Mouse (Mus musculus) heart, embryonic 13.5 days (tissue): Measurements from ENCODE around the gene Cacna1d. TPM values are rescaled to one million over a fixed set of nuclear protein-coding genes. Genes with fewer than 3 reads are reported as not detected.
A peak's percentile ranks its signal among the peaks of the same experiment; 100 is the strongest.

Experiments
- ATAC-seq: fragments of 200-750 bp; cut with Nextera tagmentation; 2 replicates; pipeline ENCODE4 v1.8.0; 2017; ENCODE audit warnings: moderate TSS enrichment; ENCODE audit not compliant: insufficient number of reproducible peaks, low FRiP score, low TSS enrichment; ENCODE audit errors: extremely low read depth
- H3K27ac ChIP-seq: fragments of 300-500 bp; sonication (generic); replicated peaks from 2 replicates; pipeline ENCODE4 v1.5.1; 2015; ENCODE audit warnings: moderate library complexity, mild to moderate bottlenecking, inconsistent platforms
- H3K27me3 ChIP-seq: fragments of 300-500 bp; sonication (generic); replicated peaks from 2 replicates; pipeline ENCODE4 v1.6.1; 2015; ENCODE audit warnings: mild to moderate bottlenecking, inconsistent platforms
- H3K36me3 ChIP-seq: fragments of 300-500 bp; sonication (generic); 2 replicates; pipeline ENCODE4 v1.6.1; 2015; ENCODE audit warnings: mild to moderate bottlenecking, inconsistent platforms
- H3K4me1 ChIP-seq: fragments of 300-500 bp; sonication (generic); 2 replicates; pipeline ENCODE4 v1.6.1; 2015; ENCODE audit warnings: inconsistent platforms
- H3K4me2 ChIP-seq: fragments of 300-500 bp; sonication (generic); 2 replicates; pipeline ENCODE4 v1.6.1; 2015; ENCODE audit warnings: inconsistent platforms, mild to moderate bottlenecking, moderate library complexity
- H3K4me3 ChIP-seq: fragments of 300-500 bp; sonication (generic); 2 replicates; pipeline ENCODE4 v1.5.1; 2015; ENCODE audit warnings: moderate library complexity, mild to moderate bottlenecking, inconsistent platforms
- H3K9ac ChIP-seq: fragments of 300-500 bp; sonication (generic); 2 replicates; pipeline ENCODE4 v1.6.1; 2015; ENCODE audit warnings: inconsistent platforms, mild to moderate bottlenecking, moderate library complexity
- H3K9me3 ChIP-seq: fragments of 300-500 bp; sonication (generic); 2 replicates; pipeline ENCODE4 v1.6.1; 2016; ENCODE audit warnings: inconsistent platforms
- WGBS: fragments of 180-500 bp; shearing (Covaris S2); methylation state at CpG from one replicate; pipeline ENCODE4 v1.1.7; 2015; ENCODE audit warnings: mixed read lengths; 5-methylcytosine and 5-hydroxymethylcytosine counted together
- polyA plus RNA-seq: library from polyadenylated mRNA; unstranded; fragments of >200 nt; fragmentation: Nextera tagmentation; extraction: Ambion mirVana; gene quantifications from 2 replicates; pipeline ENCODE4 v1.2.1, GENCODE M21; 2015

Cacna1d gene
- polyA plus RNA-seq, 1 experiment from 2014 or later, result 8.0 TPM

- Histone ChIP-seq H3K9ac (no peak overlapping the region), H3K36me3 (no peaks in the 10 kb centered on the region), H3K4me2 (peak overlapping the region; percentile 10; the same call in 1 of the 2 replicates), H3K9me3 (no peaks in the 10 kb centered on the region), H3K27me3 (no peaks in the 10 kb centered on the region), H3K4me3 (no peak overlapping the region), H3K27ac (peak overlapping the region; percentile 40; the same call in 1 of the 2 replicates), H3K4me1 (peaks cover 16% of the 10 kb centered on the region)
- WGBS, result 35% methylated on average over 1 of the region's 1 CpGs
- no peak for ATAC-seq
Observed at GRCm38 (mm10) chr14:30292135-30292463, 199.2 kb downstream of the Cacna1d start.

- Histone ChIP-seq H3K4me3 (no peak overlapping the region), H3K4me1 (peaks cover 16% of the 10 kb centered on the region), H3K36me3 (no peaks in the 10 kb centered on the region), H3K9ac (no peak overlapping the region), H3K9me3 (no peaks in the 10 kb centered on the region), H3K4me2 (peak overlapping the region; percentile 10; the same call in 1 of the 2 replicates), H3K27ac (peak overlapping the region; percentile 40; the same call in 1 of the 2 replicates), H3K27me3 (no peaks in the 10 kb centered on the region)
- ATAC-seq, result no peak
- 55% methylated on average over 9 of the region's 9 CpGs for WGBS
Observed at GRCm38 (mm10) chr14:30291389-30292134, 199.7 kb downstream of the Cacna1d start.

GRCm38 (mm10) chr14:30284446-30284845 lies 206.8 kb downstream of the Cacna1d start:
- H3K4me3 ChIP-seq, result no peak overlapping the region
- 40% methylated on average over 10 of the region's 10 CpGs for WGBS
- H3K4me2 ChIP-seq, result peak overlapping the region; percentile 22; the same call in 1 of the 2 replicates
- no peaks in the 10 kb centered on the region for H3K27me3 ChIP-seq
- no peak overlapping the region for H3K27ac ChIP-seq
- 0 out of 2 replicates have a peak, but pooled peaks cover 3% of the 10 kb centered on the region for H3K9me3 ChIP-seq
- H3K4me1 ChIP-seq, result peaks cover 7% of the 10 kb centered on the region
- no peak for ATAC-seq
- no peak overlapping the region for H3K9ac ChIP-seq
- no peaks in the 10 kb centered on the region for H3K36me3 ChIP-seq

GRCm38 (mm10) chr14:30284022-30284421 lies 207.2 kb downstream of the Cacna1d start:
- WGBS, result 59% methylated on average over 10 of the region's 10 CpGs
- H3K9ac ChIP-seq, result no peak overlapping the region
- no peaks in the 10 kb centered on the region for H3K27me3 ChIP-seq
- peak overlapping the region; percentile 22; the same call in 1 of the 2 replicates for H3K4me2 ChIP-seq
- no peak overlapping the region for H3K4me3 ChIP-seq
- no peaks in the 10 kb centered on the region for H3K36me3 ChIP-seq
- H3K27ac ChIP-seq, result no peak overlapping the region
- H3K9me3 ChIP-seq, result 0 out of 2 replicates have a peak, but pooled peaks cover 3% of the 10 kb centered on the region
- no peak for ATAC-seq
- peaks cover 7% of the 10 kb centered on the region for H3K4me1 ChIP-seq

GRCm38 (mm10) chr14:30275572-30275971 lies 215.7 kb downstream of the Cacna1d start:
- H3K27me3 ChIP-seq, result no peaks in the 10 kb centered on the region
- no peak overlapping the region for H3K27ac ChIP-seq
- 81% methylated on average over 9 of the region's 9 CpGs for WGBS

GRCm38 (mm10) chr14:30272976-30273375 lies 218.3 kb downstream of the Cacna1d start:
- Histone ChIP-seq H3K4me1 (no peaks in the 10 kb centered on the region), H3K27ac (no peak overlapping the region), H3K4me2 (no peak overlapping the region), H3K4me3 (no peak overlapping the region), H3K27me3 (no peaks in the 10 kb centered on the region), H3K9me3 (no peaks in the 10 kb centered on the region), H3K36me3 (no peaks in the 10 kb centered on the region), H3K9ac (no peak overlapping the region)
- 62% methylated on average over 4 of the region's 4 CpGs for WGBS
- no peak for ATAC-seq

More at GRCm38 (mm10) chr14:30275572-30275971, 215.7 kb downstream of the Cacna1d start:
- Histone ChIP-seq H3K4me1 (no peaks in the 10 kb centered on the region), H3K9me3 (0 out of 2 replicates have a peak, but pooled peaks cover under 1% of the 10 kb centered on the region), H3K4me2 (no peak overlapping the region), H3K9ac (no peak overlapping the region), H3K36me3 (no peaks in the 10 kb centered on the region), H3K4me3 (no peak overlapping the region)
- ATAC-seq, result no peak

GRCm38 (mm10) chr14:30272523-30272922 lies 218.7 kb downstream of the Cacna1d start:
- H3K36me3 ChIP-seq, result no peaks in the 10 kb centered on the region
- no peaks in the 10 kb centered on the region for H3K9me3 ChIP-seq
- H3K4me1 ChIP-seq, result no peaks in the 10 kb centered on the region
- no peak overlapping the region for H3K9ac ChIP-seq
- 81% methylated on average over 5 of the region's 5 CpGs for WGBS
- no peak overlapping the region for H3K4me3 ChIP-seq
- H3K27ac ChIP-seq, result no peak overlapping the region
- no peak for ATAC-seq
- H3K4me2 ChIP-seq, result no peak overlapping the region
- H3K27me3 ChIP-seq, result no peaks in the 10 kb centered on the region

GRCm38 (mm10) chr14:30271856-30272255 lies 219.4 kb downstream of the Cacna1d start:
- H3K9ac ChIP-seq, result no peak overlapping the region
- 65% methylated on average over 8 of the region's 8 CpGs for WGBS
- no peaks in the 10 kb centered on the region for H3K36me3 ChIP-seq
- H3K9me3 ChIP-seq, result no peaks in the 10 kb centered on the region
- H3K4me3 ChIP-seq, result no peak overlapping the region
- no peaks in the 10 kb centered on the region for H3K27me3 ChIP-seq
- H3K4me1 ChIP-seq, result no peaks in the 10 kb centered on the region
- no peak for ATAC-seq
- no peak overlapping the region for H3K4me2 ChIP-seq
- no peak overlapping the region for H3K27ac ChIP-seq

GRCm38 (mm10) chr14:30270350-30270749 lies 220.9 kb downstream of the Cacna1d start:
- no peak for ATAC-seq
- Histone ChIP-seq H3K4me3 (no peak overlapping the region), H3K9ac (no peak overlapping the region), H3K27me3 (no peaks in the 10 kb centered on the region), H3K27ac (no peak overlapping the region), H3K4me1 (no peaks in the 10 kb centered on the region), H3K9me3 (no peaks in the 10 kb centered on the region), H3K36me3 (no peaks in the 10 kb centered on the region), H3K4me2 (no peak overlapping the region)
- 75% methylated on average over 5 of the region's 5 CpGs for WGBS

GRCm38 (mm10) chr14:30265728-30266127 lies 225.5 kb downstream of the Cacna1d start:
- no peak overlapping the region for H3K4me3 ChIP-seq
- ATAC-seq, result no peak
- H3K4me2 ChIP-seq, result no peak overlapping the region
- H3K27ac ChIP-seq, result no peak overlapping the region
- no peaks in the 10 kb centered on the region for H3K9me3 ChIP-seq
- no peak overlapping the region for H3K9ac ChIP-seq
- 70% methylated on average over 9 of the region's 9 CpGs for WGBS
- no peaks in the 10 kb centered on the region for H3K36me3 ChIP-seq
- peaks cover 11% of the 10 kb centered on the region for H3K4me1 ChIP-seq
- no peaks in the 10 kb centered on the region for H3K27me3 ChIP-seq

- Histone ChIP-seq H3K9ac (no peak overlapping the region), H3K4me2 (no peak overlapping the region), H3K4me3 (no peak overlapping the region), H3K36me3 (no peaks in the 10 kb centered on the region), H3K27me3 (no peaks in the 10 kb centered on the region), H3K4me1 (peaks cover 30% of the 10 kb centered on the region), H3K9me3 (no peaks in the 10 kb centered on the region), H3K27ac (no peak overlapping the region)
- 56% methylated on average over 10 of the region's 10 CpGs for WGBS
- ATAC-seq, result no peak
Observed at GRCm38 (mm10) chr14:30261561-30262251, 229.5 kb downstream of the Cacna1d start.
